Mouse (Mus musculus): Measurements from ENCODE around the gene Wipf1.

Gene Wipf1

DNA sequence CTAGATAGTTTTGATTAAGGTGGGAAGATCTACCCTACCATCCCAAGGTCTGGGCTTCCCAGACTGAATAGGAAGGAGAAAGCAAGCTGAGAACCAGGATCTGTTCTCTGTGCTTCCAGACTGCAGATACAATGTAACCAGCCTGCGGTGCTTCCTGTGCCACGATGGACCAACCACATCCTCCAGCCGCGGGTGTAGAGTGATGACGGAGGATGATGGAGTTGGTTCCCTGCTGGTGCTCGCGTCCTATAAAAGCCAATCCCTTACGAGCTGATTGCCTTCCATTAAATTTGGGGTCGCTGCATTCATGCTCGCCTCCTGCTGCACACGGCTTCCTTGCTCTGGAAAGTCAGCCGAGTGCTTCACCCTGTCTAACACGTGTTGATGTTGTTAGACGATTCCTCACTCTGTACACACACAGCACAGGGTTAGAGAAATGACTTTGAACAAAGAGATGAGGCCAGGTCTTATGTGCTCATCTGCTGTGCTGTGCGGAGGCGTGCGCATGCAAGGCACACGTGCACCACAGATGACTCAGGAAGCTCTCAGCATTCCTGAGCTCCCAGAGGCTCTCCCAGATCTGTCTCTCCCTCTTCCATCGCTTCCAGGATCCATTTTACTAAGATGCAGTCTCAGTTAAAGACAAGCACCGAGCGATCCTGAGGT lies 100.6 kb downstream of the Wipf1 start:
- DNase-seq (ENCODE audit: low spot score) = peak; percentile 27

DNA sequence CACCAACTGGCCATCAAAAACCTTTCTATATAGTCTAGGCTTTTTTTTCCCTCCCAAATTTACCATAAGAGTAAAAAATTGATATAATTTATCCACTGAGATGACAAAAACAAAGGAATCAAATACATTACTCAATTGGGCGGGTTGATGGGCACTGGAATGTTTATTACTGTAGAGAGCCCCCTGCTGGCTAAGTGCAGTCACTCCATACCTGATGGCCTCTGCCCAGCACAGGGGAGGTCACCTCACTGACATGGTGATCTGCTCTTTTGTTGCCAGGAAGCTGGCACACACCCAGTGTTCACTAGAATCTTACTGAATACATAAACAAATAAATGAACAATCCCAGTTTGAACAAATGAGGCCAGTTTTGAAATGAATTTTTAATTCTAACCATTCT lies 102.2 kb downstream of the Wipf1 start:
- no peak for DNase-seq (ENCODE audit: low spot score)

DNA sequence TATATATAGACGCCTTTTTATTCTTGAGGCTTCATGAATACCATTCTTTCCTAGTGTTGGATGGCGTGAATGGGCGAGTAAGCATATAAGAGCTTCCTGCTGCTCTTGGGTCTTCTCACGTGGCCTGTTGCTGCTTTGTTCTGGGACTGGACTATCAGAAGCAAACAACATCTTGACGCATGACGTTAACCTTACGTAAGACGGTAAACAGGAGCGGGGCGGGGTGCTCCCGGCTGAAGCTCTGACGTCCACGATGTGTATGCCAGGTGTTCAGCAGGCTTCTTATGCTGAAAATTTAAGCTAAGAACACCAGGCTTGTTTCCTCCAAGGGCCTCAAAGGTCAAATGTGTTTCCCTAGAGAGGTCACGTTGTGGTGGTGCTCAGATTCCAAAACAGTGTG lies 103.7 kb downstream of the Wipf1 start:
- no peak for DNase-seq (ENCODE audit: low spot score)

DNA sequence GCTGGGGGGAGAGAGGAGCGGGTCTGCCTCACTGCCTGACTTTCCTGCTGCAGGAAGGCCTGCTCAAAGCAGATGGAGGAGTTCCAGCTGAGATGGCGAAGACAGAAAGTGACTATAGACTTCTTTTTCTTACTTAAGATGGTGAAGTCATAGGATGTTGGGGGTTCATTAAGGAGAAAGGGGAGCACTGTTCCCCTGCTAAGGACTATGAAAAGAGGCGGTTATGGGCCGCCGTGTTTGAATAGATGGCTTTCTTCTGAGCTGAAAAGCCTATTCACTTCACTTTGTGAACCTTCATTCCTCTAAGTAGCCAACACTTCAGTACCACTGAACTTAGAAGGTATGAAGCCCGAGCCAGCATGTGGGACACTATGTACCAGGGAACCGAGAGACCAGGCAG lies 109.8 kb downstream of the Wipf1 start:
- no peak for DNase-seq (ENCODE audit: low spot score)

DNA sequence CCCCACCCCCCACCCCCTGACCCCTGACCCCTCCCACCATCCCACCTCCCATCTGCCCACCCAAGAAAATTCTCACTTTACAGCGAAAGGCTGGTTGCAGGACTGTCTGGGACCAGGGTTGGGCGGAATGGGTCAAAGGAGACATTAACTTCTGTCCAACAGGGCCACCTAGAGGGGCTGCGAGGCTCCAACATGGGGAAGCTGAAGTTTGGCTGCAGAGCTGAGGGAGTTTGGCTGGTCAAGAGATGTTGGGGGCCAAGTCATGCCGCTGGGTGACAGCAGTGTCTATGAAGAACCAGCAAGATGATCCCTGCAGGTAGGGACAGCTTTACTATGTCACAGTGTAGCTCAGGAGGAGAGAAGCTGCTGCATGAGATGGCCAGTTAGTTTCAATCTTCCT lies 110.2 kb downstream of the Wipf1 start:
- DNase-seq (ENCODE audit: low spot score) = no peak

DNA sequence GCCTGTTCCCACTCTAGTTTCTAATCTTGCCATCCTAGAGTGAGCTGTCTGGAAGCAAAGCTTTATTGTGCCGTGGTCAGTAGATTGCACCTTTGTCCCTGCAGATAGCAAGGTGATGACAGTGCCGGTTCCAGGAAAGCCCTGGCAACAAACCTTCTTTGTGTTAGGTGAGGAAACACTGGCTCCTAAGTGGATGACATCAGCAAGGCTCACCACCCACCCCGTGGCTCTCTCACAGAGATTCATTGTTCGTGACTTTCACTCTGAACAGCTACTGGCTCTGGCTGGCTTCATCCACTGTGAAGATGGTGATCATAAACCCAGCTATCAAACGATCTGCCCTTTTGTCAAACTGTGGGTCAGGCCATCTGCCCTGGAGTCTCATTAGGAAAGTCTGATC lies 113.6 kb downstream of the Wipf1 start:
- no peak for DNase-seq (ENCODE audit: low spot score)

DNA sequence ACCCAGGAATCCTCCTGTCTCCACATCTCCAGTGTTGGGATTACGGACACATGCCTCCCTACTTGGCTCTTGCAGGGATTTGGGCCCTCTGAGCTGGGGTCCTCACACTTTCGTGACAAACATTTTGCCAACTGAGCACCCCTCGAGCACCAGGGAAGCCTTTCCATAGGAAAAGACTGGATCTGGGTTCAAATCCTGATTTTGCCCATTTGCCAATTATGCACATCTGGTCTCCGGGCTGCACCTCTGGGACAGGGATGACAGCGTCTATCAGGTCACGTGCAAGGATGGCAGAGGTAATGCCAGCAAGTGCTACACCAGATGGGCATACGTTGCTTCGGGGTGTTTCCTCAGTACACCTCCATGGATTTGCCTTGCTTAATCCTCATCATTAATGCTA lies 119.5 kb downstream of the Wipf1 start:
- DNase-seq (ENCODE audit: low spot score) = no peak

DNA sequence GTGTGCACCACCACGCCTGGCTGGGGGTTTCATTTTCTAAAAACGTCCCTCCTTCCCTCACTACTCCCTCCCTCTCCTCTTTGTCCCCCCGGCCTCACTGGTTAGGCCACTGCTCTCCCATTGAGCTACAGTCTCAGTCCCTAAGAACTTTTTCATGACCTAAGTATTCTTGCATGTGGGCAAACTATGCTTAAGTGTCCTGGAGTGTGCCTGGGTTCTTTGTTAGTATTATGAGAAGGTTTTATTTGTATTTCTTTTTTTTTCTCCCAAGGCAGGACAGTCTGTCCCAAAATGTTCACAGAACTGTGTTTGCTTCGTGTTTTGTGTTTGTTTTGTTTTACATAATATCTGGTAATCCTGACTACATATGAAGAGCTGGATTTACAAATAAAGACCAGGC lies 121.9 kb downstream of the Wipf1 start:
- no peak for DNase-seq (ENCODE audit: low spot score)

DNA sequence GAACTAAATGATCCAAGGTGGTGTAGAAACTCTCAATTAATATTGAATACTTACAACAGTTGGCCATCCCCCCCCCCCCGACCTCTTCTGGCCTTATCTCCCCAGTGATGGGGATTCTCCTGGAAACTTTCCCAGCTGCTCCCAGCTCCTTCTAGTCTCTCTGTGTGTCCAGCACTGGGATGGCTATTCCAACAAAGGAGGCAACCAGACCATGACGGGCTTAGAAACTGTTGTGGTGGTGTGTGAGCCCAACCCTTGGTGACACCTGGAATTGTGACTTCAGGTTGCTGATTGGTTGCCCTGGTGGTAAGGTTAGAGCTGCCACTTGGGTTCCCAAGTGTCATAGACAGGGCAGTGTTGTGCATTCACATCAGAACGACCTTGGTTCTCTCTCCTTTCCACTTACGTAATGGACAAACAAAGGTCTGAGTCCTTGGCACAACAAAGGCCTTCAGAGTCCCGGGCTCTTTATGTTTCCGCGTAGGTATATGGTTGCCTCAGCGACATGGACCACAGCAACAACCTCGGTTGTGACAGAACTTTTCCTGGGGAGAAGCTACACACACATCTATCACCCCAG lies 123.1 kb downstream of the Wipf1 start:
- no peak for DNase-seq (ENCODE audit: low spot score)

DNA sequence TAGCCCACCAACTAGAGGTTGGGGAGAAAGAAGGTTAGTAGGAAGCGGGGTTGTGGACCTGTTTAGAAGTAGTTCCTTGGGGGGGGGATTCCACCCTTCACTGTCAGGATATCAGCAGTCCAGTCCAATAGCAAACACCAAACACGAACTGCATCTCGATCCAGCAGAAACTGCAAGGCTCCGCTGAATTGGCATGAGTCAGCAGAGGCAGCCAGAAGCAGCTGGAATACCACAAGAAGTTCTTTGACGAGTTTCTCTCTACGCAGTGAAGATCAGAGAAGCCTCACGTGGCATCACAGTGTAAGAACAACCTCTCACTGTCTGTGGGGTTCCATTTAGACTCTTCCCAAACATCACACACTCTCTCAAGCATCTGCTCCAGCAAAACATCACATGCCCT lies 124.6 kb downstream of the Wipf1 start:
- DNase-seq (ENCODE audit: low spot score) = no peak

DNA sequence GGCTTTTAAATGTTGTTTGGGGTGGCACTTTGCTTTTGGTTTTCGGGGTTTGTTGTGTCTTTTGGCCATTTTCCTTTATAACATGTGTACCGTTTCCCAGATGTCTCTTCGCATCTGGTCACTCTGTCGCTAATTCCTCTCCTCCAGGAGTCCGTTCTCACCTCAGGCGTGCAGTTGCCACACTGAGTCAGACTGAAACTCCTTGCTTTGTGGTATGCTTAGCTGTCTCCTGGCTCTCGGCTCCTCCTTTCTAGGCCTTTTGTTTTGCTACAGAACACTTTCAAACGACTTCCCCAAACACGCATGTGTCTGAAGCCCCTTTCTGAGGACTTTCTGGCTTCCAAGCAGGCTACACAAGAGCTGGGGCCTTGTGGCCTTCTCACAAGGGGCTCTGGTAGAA lies 125.1 kb downstream of the Wipf1 start:
- no peak for DNase-seq (ENCODE audit: low spot score)

DNA sequence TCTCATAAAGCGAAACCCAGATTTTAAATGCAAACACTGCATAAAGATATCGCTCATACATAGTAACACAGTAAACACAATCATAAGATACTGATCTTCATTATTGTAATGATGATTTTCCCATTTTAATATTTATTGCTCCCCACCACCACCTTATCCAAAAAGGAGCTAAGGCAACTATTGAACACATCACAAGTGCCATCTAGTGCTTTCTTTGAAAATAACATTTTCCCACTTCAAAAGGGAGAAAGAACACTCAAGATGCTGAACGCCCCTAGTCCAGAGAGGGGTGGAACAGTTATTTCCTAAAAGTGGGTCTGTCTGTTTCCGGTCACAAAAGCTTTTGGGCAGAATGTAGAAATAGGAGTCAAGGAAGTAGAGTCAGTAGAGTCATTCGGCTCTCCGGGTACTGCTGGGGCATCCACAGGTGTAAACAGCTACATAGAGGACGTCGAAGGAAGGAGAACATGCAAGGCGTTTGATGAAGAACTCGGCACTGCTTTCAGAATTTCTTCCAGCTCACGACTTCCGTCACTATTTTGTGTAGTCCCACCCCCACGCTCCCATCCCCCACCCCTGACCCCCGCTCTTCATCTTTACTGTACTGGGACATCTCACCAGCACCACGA lies 126.0 kb downstream of the Wipf1 start:
- no peak for DNase-seq (ENCODE audit: low spot score)

DNA sequence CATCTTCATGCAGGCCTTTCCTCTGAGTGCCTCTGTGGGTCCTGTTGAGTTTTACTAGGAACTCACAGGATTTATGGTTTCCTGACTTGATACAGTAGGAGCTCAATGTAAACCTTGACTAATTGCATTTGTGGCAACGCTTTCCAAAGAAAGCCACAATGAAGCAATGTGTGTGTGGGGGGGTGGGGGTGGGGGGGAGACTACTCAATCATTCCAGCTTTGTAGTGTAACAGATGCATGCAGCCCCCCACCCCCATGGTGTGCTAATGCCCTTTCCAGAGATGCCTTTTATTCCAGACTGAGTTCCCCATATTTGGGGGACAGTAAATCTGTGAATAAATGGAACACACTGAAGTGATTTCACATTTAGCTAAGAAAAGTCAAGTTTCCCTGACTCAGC lies 127.8 kb downstream of the Wipf1 start:
- DNase-seq (ENCODE audit: low spot score) = no peak

DNA sequence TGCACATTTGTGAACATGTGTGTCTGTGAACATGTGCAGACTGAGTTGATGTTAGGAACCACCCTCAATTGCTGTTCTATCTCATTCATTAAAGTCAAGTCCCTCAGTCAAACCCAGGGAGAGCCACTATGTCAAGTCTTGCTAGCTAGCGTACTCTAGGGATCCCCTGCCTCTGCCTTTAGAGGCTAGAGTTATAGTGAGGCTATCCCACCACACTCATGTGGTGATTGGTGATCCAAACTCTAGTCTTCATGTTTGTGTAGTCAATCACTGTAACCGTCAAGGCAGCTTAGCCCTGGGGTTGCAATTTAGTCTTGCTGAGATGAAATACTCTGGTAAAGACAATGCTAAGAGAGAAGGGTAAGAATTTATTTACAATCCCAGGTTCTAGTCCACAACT lies 132.1 kb downstream of the Wipf1 start:
- no peak for DNase-seq (ENCODE audit: low spot score)

DNA sequence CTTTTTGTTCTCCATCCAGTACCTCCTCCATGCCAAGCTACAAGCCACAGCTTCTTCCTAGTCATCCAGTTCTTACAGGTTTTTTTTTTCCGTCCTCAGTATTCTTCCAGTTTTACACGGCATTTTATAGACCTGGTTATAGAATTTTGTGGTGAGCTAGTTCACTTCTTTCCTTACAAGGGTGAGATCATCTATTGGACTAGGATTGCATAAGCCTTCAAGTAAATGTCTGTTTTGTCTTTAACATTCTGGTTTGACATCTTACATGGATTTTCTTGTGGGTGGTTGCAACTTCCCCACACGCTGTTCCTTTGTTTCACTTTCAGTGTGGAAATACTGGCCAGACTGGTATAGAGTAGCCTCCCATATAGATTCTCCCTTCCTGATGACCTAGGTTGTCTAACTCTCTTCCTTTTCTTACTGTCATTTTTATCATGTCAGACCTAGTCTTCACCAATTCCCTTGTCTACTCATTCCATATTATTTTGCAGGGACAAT lies 132.7 kb downstream of the Wipf1 start:
- DNase-seq (ENCODE audit: low spot score) = no peak

DNA sequence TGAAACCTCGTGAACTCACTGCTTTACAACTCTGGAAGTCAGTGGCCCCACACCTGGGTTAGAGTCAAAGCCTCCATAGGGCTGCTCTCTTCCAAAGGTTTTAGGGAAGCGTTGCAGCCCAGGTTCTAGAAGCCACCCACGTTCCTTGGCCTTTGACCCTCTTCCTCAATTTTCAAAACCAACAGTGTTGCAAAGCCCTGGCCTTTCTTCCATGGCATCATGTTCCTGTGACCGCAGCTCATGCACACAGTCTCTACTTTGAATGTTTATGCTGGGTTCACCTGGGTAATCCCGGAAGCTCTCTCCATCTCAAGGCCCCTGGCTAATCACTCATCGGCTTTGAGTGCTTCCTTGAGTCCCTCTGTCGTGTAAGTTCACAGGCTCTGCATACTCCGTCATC lies 134.0 kb downstream of the Wipf1 start:
- no peak for DNase-seq (ENCODE audit: low spot score)

DNA sequence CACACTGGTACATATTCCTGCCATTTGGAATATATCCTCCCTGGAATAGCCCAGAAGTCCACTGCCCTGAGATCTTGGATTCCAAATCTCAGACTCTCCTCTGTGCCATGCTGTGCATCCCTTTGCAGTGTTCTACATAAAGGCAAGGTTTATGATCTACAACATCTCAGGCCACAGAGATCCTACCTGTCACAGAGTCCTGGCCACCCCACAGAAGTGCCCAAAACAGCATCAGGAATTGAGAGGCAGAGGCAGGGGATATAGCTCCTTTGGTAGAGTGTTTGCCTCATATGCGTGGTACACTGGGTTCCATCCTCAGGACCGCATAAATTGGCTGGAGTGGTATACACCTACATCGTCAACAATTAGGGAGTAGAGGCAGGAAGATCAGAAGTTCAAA lies 135.1 kb downstream of the Wipf1 start:
- no peak for DNase-seq (ENCODE audit: low spot score)

DNA sequence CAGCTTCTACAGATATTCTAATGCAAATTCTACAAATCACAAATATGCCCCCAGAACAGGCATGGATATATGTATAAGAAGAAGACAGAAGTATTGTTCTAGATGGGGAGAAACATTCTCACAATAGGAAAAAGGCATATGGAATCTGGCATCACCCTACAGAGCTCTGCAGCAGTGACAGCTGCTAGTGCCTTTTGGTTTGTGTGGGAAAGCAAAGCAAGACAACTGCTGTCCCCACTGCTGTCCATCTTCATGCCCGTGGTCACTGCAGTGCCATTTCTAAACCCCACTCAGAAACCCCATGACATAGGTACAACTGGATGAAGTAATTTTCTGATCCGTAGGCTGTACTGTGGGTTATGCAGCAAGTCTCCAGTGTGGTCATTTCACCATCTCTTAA lies 136.8 kb downstream of the Wipf1 start:
- DNase-seq (ENCODE audit: low spot score) = no peak

DNA sequence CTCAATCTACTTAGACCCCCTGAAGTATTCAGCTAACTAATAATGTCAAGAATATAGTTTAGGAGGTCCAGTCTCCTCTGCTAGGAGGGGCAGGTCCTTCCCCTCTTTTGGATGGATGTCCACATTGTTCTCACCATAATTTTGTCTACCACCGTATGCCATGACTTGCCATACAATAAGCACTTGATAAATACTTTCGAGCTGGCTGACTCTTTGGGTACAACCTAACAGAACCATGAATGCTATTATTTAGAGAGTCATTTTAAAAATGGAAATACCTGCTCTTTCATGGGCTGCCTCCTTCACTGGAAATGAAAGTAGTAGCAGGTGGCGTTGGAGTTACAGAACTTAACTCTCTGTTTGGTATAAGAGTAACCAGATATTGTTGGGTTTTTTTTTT lies 139.6 kb downstream of the Wipf1 start:
- DNase-seq (ENCODE audit: low spot score) = no peak

DNA sequence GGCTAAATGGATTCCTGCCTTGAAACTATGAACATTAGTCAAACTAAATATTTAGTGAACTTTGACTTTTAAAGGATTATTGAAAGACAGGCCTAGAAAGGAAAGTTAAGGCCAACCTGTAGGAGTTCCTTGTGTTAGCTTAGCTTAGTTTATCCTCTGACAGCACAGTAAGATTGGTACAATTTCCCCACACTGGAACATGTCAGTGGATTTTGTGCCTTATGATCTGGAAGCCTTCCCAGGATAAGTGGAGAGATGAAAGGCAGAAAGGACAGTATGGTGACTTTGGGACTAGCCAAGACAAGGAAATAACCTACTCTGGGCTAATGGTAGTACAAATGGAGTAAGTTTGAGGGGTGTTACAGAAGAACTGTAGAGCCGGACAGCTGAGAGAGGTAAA lies 141.7 kb downstream of the Wipf1 start:
- DNase-seq (ENCODE audit: low spot score) = no peak

DNA sequence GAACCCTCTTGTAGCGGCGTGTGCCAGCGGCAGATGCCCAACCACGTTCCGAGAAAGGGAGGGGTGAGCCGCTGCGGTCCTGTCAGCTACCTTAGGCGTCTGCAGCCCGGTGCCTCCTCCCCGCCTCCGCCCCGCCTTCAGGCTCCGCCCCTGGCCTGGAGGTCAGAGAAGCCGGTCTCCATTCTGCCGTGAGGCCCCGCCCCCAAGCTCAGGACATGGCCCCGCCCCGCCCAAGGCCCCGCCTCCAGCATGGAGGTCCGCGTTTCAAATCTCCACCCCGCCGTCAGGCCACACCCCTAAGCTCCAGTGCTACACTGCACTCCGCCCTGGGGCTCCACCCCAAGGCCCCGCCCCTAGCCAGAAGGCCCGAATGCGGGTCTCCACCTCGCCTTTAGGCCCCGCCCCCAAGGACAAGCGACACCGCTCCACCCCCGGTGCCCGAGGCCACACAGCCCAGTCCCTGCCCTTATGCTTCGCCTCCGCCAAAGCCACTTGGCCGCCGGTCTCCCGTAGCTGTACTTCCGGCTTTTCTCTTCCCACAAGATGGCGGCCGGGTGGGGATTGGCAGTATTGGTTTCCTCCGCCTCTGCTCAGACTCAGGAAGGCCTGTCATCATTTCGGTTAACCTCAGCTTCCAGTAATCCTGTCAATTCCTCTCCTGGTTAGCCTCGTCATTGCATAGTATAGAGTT lies 143.0 kb downstream of the Wipf1 start, which contains the start of gene Gpr155:
TSS of gene Gpr155 (minus strand) at position 217 of the 691 bp plus-strand sequence.
- DNase-seq (ENCODE audit: low spot score) = peak; percentile 100

DNA sequence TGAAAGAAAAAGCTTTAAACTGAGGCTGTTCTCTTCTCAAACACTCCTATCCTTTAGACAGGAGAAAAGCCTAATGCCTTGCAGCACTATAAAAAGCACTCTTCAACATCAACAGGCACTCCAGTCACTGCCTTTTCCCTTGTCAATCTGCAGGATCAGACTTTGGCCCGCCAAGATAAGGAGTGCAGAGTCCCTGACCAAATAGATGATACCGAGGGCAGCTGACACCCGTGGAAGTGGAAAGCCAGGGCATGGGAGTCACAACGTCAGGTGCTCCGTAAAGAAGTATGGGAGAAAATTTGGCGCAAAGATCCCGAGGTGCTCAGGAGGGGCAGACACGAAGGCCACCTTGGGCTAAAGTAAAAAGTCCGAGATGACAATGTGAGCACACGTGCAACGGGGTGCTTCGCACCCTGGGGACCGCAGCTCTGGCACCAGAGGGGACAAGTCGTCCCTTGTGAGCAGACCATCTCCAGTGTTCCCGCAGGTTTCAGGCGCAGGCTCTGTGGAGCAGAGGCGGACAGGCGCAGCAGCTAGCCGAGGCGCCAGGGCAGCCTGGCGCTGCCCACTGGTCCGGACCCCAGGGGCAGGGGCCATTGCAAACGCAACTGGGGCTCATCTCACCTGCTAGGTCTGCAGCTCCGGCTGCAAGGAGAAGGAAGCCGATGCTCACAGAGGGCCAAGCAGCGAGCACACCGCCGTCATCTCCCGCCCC lies 143.7 kb downstream of the Wipf1 start:
- DNase-seq (ENCODE audit: low spot score) = peak; percentile 58

All from yolk sac, embryonic 10.5 days (tissue).